Mouse (Mus musculus) ES-Bruce4 (cell line): Measurements from ENCODE around the gene 4930452B06Rik. TPM values are rescaled to one million over a fixed set of nuclear protein-coding genes. Genes with fewer than 3 reads are reported as not detected.

Source experiments
- H3K27ac ChIP-seq: 2 replicates; pipeline ENCODE4 v1.5.1; 2012; ENCODE audit warnings: low read length, inconsistent platforms; ENCODE audit not compliant: insufficient read depth
- H3K27me3 ChIP-seq: 2 replicates; pipeline ENCODE4 v1.6.1; 2012; ENCODE audit warnings: mild to moderate bottlenecking, low read length, inconsistent platforms; ENCODE audit not compliant: control insufficient read depth, poor library complexity, insufficient read depth, severe bottlenecking
- H3K36me3 ChIP-seq: 2 replicates; pipeline ENCODE4 v1.6.1; 2012; ENCODE audit warnings: inconsistent platforms, mild to moderate bottlenecking, low read length, moderate library complexity; ENCODE audit not compliant: control insufficient read depth, poor library complexity, insufficient read depth, severe bottlenecking
- H3K4me1 ChIP-seq: one replicate; pipeline ENCODE4 v1.8.1; 2011; ENCODE audit warnings: low read length; ENCODE audit not compliant: control insufficient read depth, insufficient read depth
- H3K4me3 ChIP-seq: 2 replicates; pipeline ENCODE4 v1.5.1; 2011; ENCODE audit warnings: low read depth, mild to moderate bottlenecking, low read length
- H3K9ac ChIP-seq: 2 replicates; pipeline ENCODE4 v1.6.1; 2012; ENCODE audit warnings: low read depth, mild to moderate bottlenecking, inconsistent platforms; ENCODE audit not compliant: poor library complexity, severe bottlenecking
- H3K9me3 ChIP-seq: replicated peaks from 2 replicates; pipeline ENCODE4 v1.6.1; 2012; ENCODE audit warnings: mild to moderate bottlenecking, low read length, inconsistent platforms; ENCODE audit not compliant: control insufficient read depth, poor library complexity, insufficient read depth, severe bottlenecking
- CTCF ChIP-seq: IDR thresholded peaks from one replicate; pipeline ENCODE4 v1.8.1; 2011; ENCODE audit warnings: low read depth, low read length
- EP300 ChIP-seq: IDR thresholded peaks from 2 replicates; pipeline ENCODE4 v1.6.1; 2011; ENCODE audit warnings: low read depth, low read length; ENCODE audit not compliant: insufficient read depth
- POLR2A ChIP-seq: IDR thresholded peaks from one replicate; pipeline ENCODE4 v1.8.1; 2011; ENCODE audit warnings: low read length; ENCODE audit not compliant: insufficient read depth
- polyA plus RNA-seq: library from polyadenylated mRNA; stranded (reverse); fragments of >200 nt; gene quantifications from 2 replicates; pipeline ENCODE4 v1.2.4, GENCODE M21; 2011; ENCODE audit warnings: low read depth; ENCODE audit not compliant: missing spikeins, insufficient read depth, insufficient read length

Gene 4930452B06Rik
- polyA plus RNA-seq, 1 experiment: 16.5 TPM

DNA sequence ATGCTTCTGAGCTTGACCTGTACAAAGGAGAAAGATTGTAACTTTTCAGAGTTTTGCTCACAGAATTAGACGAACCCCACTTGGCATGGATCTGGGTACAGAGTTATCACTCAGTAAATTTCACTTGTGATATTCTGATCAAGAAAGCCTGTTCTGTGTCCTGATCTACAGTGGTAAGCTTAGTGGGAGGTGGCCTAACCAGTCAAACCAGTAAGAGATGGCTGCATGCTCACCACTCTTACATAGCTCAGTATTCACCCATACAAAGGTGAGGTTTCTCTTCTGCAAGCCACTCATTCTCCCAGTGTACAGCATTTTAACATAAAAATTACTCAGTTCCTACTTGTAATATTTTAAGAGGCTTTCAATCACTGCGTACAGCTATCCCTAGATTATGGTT, 221.7 kb downstream of the 4930452B06Rik start:
- Histone ChIP-seq H3K27ac (no peak overlapping the region), H3K27me3 (no peaks in the 10 kb centered on the region), H3K4me1 (no peaks in the 10 kb centered on the region), H3K9me3 (no peaks in the 10 kb centered on the region), H3K4me3 (no peak overlapping the region), H3K9ac (no peak overlapping the region), H3K36me3 (no peaks in the 10 kb centered on the region)
- TF ChIP-seq EP300 (no peak), POLR2A (no peak), CTCF (no peak)

- Histone ChIP-seq H3K4me1 (no peaks in the 10 kb centered on the region), H3K27me3 (no peaks in the 10 kb centered on the region), H3K4me3 (no peak overlapping the region), H3K36me3 (no peaks in the 10 kb centered on the region), H3K9ac (no peak overlapping the region), H3K9me3 (no peaks in the 10 kb centered on the region), H3K27ac (no peak overlapping the region)
- no peak for TF ChIP-seq EP300
- no peak for TF ChIP-seq POLR2A
- no peak for TF ChIP-seq CTCF
Measured at GRCm38 (mm10) chr14:8442691-8443090, 223.3 kb downstream of the 4930452B06Rik start.

DNA sequence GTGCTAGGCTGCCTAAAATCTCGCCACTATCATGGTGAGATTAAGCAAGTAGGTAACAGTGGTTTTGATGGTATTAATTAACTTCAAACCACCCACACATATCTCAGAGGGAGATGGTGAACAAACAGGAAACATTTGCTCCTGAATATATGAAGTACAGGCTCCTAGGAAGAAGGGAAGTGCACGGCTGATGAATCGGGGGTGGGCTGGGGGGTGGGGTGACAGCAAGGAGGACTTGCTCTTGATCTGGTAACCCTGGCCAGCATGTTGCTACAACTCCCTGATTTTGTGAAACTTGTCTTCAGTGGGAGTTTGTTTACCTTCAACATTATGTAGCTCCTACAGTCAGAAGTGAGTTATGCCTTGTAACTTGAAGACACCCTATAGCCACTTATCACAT, 224.4 kb downstream of the 4930452B06Rik start:
- H3K4me1 ChIP-seq: no peaks in the 10 kb centered on the region
- H3K27me3 ChIP-seq: no peaks in the 10 kb centered on the region
- H3K9ac ChIP-seq: no peak overlapping the region
- H3K4me3 ChIP-seq: no peak overlapping the region
- H3K9me3 ChIP-seq: no peaks in the 10 kb centered on the region
- H3K36me3 ChIP-seq: no peaks in the 10 kb centered on the region
- TF ChIP-seq CTCF (no peak), POLR2A (no peak), EP300 (no peak)
- no peak overlapping the region for H3K27ac ChIP-seq

GRCm38 (mm10) chr14:8430611-8431230, 235.3 kb downstream of the 4930452B06Rik start:
- no peak overlapping the region for H3K27ac ChIP-seq
- H3K27me3 ChIP-seq: no peaks in the 10 kb centered on the region
- H3K4me3 ChIP-seq: no peak overlapping the region
- H3K4me1 ChIP-seq: no peaks in the 10 kb centered on the region
- no peaks in the 10 kb centered on the region for H3K36me3 ChIP-seq
- no peak overlapping the region for H3K9ac ChIP-seq
- no peaks in the 10 kb centered on the region for H3K9me3 ChIP-seq
- no peak for TF ChIP-seq POLR2A
- no peak for TF ChIP-seq CTCF
- TF ChIP-seq EP300: no peak

DNA sequence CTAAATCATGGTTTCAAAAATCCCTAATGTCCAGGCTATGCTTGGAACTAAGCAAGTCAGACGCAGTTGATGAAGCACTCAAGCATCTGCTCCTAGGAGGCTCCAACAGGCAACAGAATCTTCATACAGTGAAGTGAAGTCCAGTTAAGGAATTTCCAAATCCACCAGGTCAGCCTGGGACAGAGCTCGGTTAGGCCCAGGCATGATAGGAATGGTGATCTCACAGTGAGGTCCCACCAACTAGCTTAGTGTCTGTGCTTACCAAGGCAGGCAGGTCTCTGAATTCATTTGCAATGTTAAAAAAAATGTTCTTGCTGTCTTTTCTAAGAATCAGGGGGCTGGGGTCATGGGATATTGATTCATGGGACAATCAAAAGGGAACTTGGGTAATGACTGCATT, 236.3 kb downstream of the 4930452B06Rik start:
- no peaks in the 10 kb centered on the region for H3K36me3 ChIP-seq
- no peak overlapping the region for H3K9ac ChIP-seq
- no peaks in the 10 kb centered on the region for H3K9me3 ChIP-seq
- no peaks in the 10 kb centered on the region for H3K4me1 ChIP-seq
- no peak for TF ChIP-seq EP300
- TF ChIP-seq POLR2A: no peak
- TF ChIP-seq CTCF: no peak
- no peak overlapping the region for H3K27ac ChIP-seq
- H3K4me3 ChIP-seq: no peak overlapping the region
- no peaks in the 10 kb centered on the region for H3K27me3 ChIP-seq

DNA sequence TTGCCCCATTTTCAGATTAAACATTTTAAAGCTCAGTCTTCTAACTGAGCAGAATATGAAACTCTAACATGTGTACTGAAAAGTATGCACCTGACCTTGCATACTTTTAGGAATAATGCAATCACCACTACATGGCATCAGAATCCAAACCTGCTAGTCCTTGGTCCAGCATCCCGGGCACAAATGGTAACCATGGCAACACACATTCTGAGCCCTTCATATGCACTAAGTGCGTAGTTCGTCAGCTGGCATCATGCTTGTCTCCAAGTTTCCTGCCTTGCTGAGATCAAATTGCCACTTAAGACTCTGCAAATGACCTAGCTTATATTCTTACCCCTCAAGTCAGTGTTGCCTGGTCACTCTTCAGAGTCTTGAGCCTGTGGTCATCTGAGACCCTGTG, 243.2 kb downstream of the 4930452B06Rik start:
- TF ChIP-seq CTCF: no peak
- TF ChIP-seq EP300: no peak
- no peak for TF ChIP-seq POLR2A
- Histone ChIP-seq H3K4me1 (no peaks in the 10 kb centered on the region), H3K9me3 (no peaks in the 10 kb centered on the region), H3K4me3 (no peak overlapping the region), H3K27ac (no peak overlapping the region), H3K27me3 (no peaks in the 10 kb centered on the region), H3K36me3 (no peaks in the 10 kb centered on the region), H3K9ac (no peak overlapping the region)
